ENCODE assay signal across 9 mouse cellular contexts in genomic region chr19:27394341-27394990, GRCm38 (mm10).
"Had no signal": no experiment of that assay in that cellular context is flagged by ENCODE, and none has a peak within 500 bp of the region (broad histone marks: within the 10 kb centered on the region; RNA-seq: fewer than 3 reads in every experiment).

No protein-coding gene starts in this region.

- H3K4me3 ChIP-seq: intestine, embryonic 15.5 days; left cerebral cortex, adult 2 months; liver, embryonic 13.5 days had no signal

- ATAC-seq: intestine, embryonic 15.5 days had no signal

- H3K4me1 ChIP-seq: intestine, embryonic 15.5 days; liver, embryonic 13.5 days had no signal

- H3K27ac ChIP-seq: intestine, embryonic 15.5 days; left cerebral cortex, adult 2 months; liver, embryonic 13.5 days; macrophage had no signal

- H3K9ac ChIP-seq: intestine, embryonic 15.5 days; liver, embryonic 13.5 days; lung, embryonic 14.5 days had no signal

- H3K4me2 ChIP-seq: intestine, embryonic 15.5 days; liver, embryonic 13.5 days; lung, embryonic 14.5 days had no signal

- H3K9me3 ChIP-seq: intestine, embryonic 15.5 days; liver, embryonic 13.5 days had no signal

- H3K27me3 ChIP-seq: intestine, embryonic 15.5 days; liver, embryonic 13.5 days had no signal

- DNase-seq: layer of hippocampus, postnatal 36 days; liver, embryonic 13.5 days; lung, embryonic 14.5 days; midbrain, embryonic 14.5 days; thymus, adult 18-20 months; thymus, postnatal 36 days had no signal
